Comparison of ENCODE assay signal across 21 mouse cellular contexts in the genomic region with DNA sequence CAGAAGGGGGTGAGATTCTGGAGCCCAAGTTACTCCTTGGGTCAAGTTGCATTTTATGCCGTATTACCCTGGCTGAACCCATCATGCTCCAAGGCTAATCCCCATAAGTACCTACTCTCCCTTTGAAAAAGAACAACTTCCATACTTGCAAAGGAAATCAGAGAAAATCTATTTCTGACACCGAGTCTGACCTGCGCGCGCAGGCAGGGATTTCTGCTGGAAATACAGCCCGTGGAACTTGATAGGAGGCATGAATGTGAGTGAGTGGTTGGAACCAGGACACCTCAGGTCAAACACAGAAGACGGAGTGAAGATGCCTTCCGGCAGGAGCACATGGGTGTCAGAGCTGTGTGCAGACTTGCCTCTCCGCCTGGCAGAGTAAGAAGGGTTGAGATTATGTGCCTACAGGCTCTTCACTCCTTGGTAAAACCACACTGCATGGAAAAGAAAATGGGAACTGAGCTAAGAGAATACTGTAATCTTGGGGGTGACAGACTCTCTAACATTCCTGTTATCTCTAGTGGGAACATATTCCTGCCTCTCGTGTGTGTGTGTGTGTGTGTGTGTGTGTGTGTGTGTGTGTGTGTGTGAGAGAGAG. TPM values are rescaled to one million over a fixed set of nuclear protein-coding genes. Genes with fewer than 3 reads are reported as not detected.
DNase-seq lines count a peak whose midpoint lies in the region; ATAC-seq and TF ChIP-seq lines count a peak whose summit lies in the region.
"Had no signal": no experiment of that assay in that cellular context is flagged by ENCODE, and none has a peak within 500 bp of the region (broad histone marks: within the 10 kb centered on the region; RNA-seq: fewer than 3 reads in every experiment).

No protein-coding gene starts in this region.

- H3K79me2 ChIP-seq in C2C12 (ENCODE audit: control insufficient read depth, insufficient read depth): peaks cover 100% of the 10 kb centered on the region

- no peaks in the 10 kb centered on the region for H3K36me3 ChIP-seq in heart, embryonic 12.5 days
- H3K36me3 ChIP-seq in C2C12 (ENCODE audit: control insufficient read depth, insufficient read depth): peaks cover 54% of the 10 kb centered on the region
- H3K36me3 ChIP-seq in heart, postnatal 0 days (replicated peaks; ENCODE audit: control insufficient read depth, insufficient read depth, low read length): 0 out of 2 replicates have a peak, but pooled peaks cover 6% of the 10 kb centered on the region
- H3K36me3 ChIP-seq: hindbrain, embryonic 10.5 days; liver, embryonic 13.5 days; neural tube, embryonic 12.5 days had no signal

- H3K27me3 ChIP-seq in heart, embryonic 12.5 days (replicated peaks): no peaks in the 10 kb centered on the region
- H3K27me3 ChIP-seq in C2C12 (ENCODE audit: control insufficient read depth, insufficient read depth, insufficient read length): no peaks in the 10 kb centered on the region
- H3K27me3 ChIP-seq in heart, postnatal 0 days (ENCODE audit: control insufficient read depth, insufficient read depth, low read length): no peaks in the 10 kb centered on the region
- H3K27me3 ChIP-seq: forebrain, embryonic 13.5 days; liver, embryonic 13.5 days; neural tube, embryonic 12.5 days had no signal

- WGBS in heart, embryonic 12.5 days: 64% methylated on average over 10 of the region's 10 CpGs
- WGBS in heart, postnatal 0 days: 45% methylated on average over 10 of the region's 10 CpGs

- intact Hi-C loops in gastrocnemius, adult 2 months (cut with DNase I): loop anchor here (2.0 kb wide), 2 partner anchors 47 to 81 kb away; no protein-coding TSS in a partner anchor
- intact Hi-C loops in heart, postnatal 14 days (cut with DNase I): no loop called here

- H3K4me3 ChIP-seq in gastrocnemius, adult 2 months: peak overlapping the region; percentile 75
- H3K4me3 ChIP-seq in heart, embryonic 12.5 days: peak overlapping the region; percentile 36
- peak overlapping the region; percentile 16 for H3K4me3 ChIP-seq in C2C12 (ENCODE audit: insufficient read depth, poor library complexity, severe bottlenecking)
- H3K4me3 ChIP-seq in heart, postnatal 0 days (ENCODE audit: low read depth, low read length): peak overlapping the region; percentile 48
- H3K4me3 ChIP-seq: erythroblast, embryonic 14.5 days; forebrain, embryonic 13.5 days; hindbrain, embryonic 10.5 days; liver, embryonic 13.5 days; neural tube, embryonic 12.5 days had no signal

- H3K9ac ChIP-seq in heart, embryonic 12.5 days: peak overlapping the region; percentile 57
- peak overlapping the region; percentile 31 for H3K9ac ChIP-seq in heart, postnatal 0 days (replicated peaks; ENCODE audit: low read depth, low read length)
- H3K9ac ChIP-seq: forebrain, embryonic 13.5 days; liver, embryonic 13.5 days; lung, embryonic 14.5 days; neural tube, embryonic 12.5 days had no signal

- TF ChIP-seq CTCF in gastrocnemius, adult 2 months (IDR thresholded peaks at IDR 0.05): no peak
- TF ChIP-seq CTCF in C2C12 (IDR thresholded peaks at IDR 0.05; ENCODE audit: control insufficient read depth, insufficient read depth, insufficient read length): no peak
- no peak for TF ChIP-seq CTCF in heart, postnatal 0 days (IDR thresholded peaks at IDR 0.05; ENCODE audit: low read depth)

- peak; percentile 76 for DNase-seq in gastrocnemius, adult 2 months
- no peak for DNase-seq in gastrocnemius, adult 18-20 months (ENCODE audit: low spot score)
- no peak for DNase-seq in heart, postnatal 14 days
- no peak for DNase-seq in heart, postnatal 0 days (ENCODE audit: low spot score)
- DNase-seq in lung, postnatal 10 days: no peak
- no peak for DNase-seq in adrenal gland, adult 8-10 months
- DNase-seq: cerebellum, adult 18-20 months; cerebellum, postnatal 25 days; kidney, adult 2 months; kidney, postnatal 10 days; liver, embryonic 13.5 days; lung, embryonic 14.5 days; lung, postnatal 4 days; right cerebral cortex, adult 18-20 months had no signal

- H3K27ac ChIP-seq in gastrocnemius, adult 2 months: peak overlapping the region; percentile 97
- H3K27ac ChIP-seq in heart, embryonic 12.5 days (ENCODE audit: poor library complexity, severe bottlenecking): peak overlapping the region; percentile 14; the same call in 1 of the 2 replicates
- peak overlapping the region; percentile 95 for H3K27ac ChIP-seq in heart, postnatal 0 days (ENCODE audit: low read depth)
- H3K27ac ChIP-seq: forebrain, embryonic 13.5 days; hindbrain, embryonic 10.5 days; liver, embryonic 13.5 days; neural tube, embryonic 12.5 days had no signal

- no peak for TF ChIP-seq EP300 in heart, postnatal 0 days (IDR thresholded peaks at IDR 0.05; ENCODE audit: low read depth)

- peak overlapping the region; percentile 52 for H3ac ChIP-seq in C2C12 (ENCODE audit: control insufficient read depth, insufficient read length, low read depth)

- ATAC-seq in heart, embryonic 12.5 days (ENCODE audit: insufficient number of reproducible peaks, low FRiP score): no peak
- ATAC-seq in heart, postnatal 0 days (ENCODE audit: insufficient read depth, low read depth): no peak
- ATAC-seq: forebrain, embryonic 13.5 days had no signal

- H3K4me2 ChIP-seq in heart, embryonic 12.5 days: peak overlapping the region; percentile 66
- peak overlapping the region; percentile 71 for H3K4me2 ChIP-seq in heart, postnatal 0 days (ENCODE audit: low read depth, low read length)
- H3K4me2 ChIP-seq: forebrain, embryonic 13.5 days; liver, embryonic 13.5 days; lung, embryonic 14.5 days; neural tube, embryonic 12.5 days had no signal

- H3K9me3 ChIP-seq in heart, embryonic 12.5 days (replicated peaks): no peaks in the 10 kb centered on the region
- H3K9me3 ChIP-seq in heart, postnatal 0 days (replicated peaks; ENCODE audit: control insufficient read depth, low read length): no peaks in the 10 kb centered on the region
- H3K9me3 ChIP-seq: forebrain, embryonic 13.5 days; hindbrain, embryonic 10.5 days; liver, embryonic 13.5 days; neural tube, embryonic 12.5 days had no signal

- peaks cover 54% of the 10 kb centered on the region for H3K4me1 ChIP-seq in heart, embryonic 12.5 days (replicated peaks)
- H3K4me1 ChIP-seq in heart, postnatal 0 days (ENCODE audit: control insufficient read depth, insufficient read depth): peaks cover 21% of the 10 kb centered on the region
- H3K4me1 ChIP-seq: liver, embryonic 13.5 days had no signal

- H3K79me3 ChIP-seq in C2C12 (ENCODE audit: low read depth): peaks cover 86% of the 10 kb centered on the region

TF ChIP-seq in C2C12, 6 proteins besides CTCF, POLR2A, EP300 and RAD21:
- TF ChIP-seq MYOG (IDR thresholded peaks at IDR 0.05; ENCODE audit: control insufficient read depth, extremely low read depth, insufficient read length): no peak
- TF ChIP-seq MAX (IDR thresholded peaks at IDR 0.05): no peak
- TF ChIP-seq USF1 (IDR thresholded peaks at IDR 0.05; ENCODE audit: low read depth): no peak
- TF ChIP-seq CEBPB (IDR thresholded peaks at IDR 0.05; ENCODE audit: low read depth): no peak
- TF ChIP-seq FOSL1 (IDR thresholded peaks at IDR 0.05; ENCODE audit: insufficient read depth, low read length, poor library complexity, severe bottlenecking): no peak
- TF ChIP-seq MYOD1 (IDR thresholded peaks at IDR 0.05; ENCODE audit: control insufficient read depth, insufficient read length, low read depth): no peak

RNA-seq across cellular contexts. Expression of a gene that starts 4.4 kb away (rescaled TPM):
- total RNA-seq in gastrocnemius, adult 2 months (2021): 1 to 10 TPM; 1.3 to 1.8 TPM
- 1 to 10 TPM; 1.3 TPM for total RNA-seq in gastrocnemius, adult 18-20 months (2021)
- polyA plus RNA-seq in heart, embryonic 12.5 days (2016; fragmentation: Nextera tagmentation; extraction: Ambion mirVana): 0.27 and 0.73 TPM in 2 replicates
- under 1 TPM; 0.85 to 0.93 TPM for total RNA-seq in heart, postnatal 14 days (2021)
- polyA plus RNA-seq in C2C12 (2012; fragmentation: generic; extraction: Trizol): 0.16 TPM
- total RNA-seq in heart, postnatal 0 days (2014; rRNA removed; ENCODE audit: low replicate concordance): 0.11 and 1.4 TPM in 2 replicates
- 0.41 and 0.64 TPM in 2 replicates for polyA plus RNA-seq in heart, postnatal 0 days (2015; fragmentation: Nextera tagmentation; extraction: Ambion mirVana)
- total RNA-seq in adrenal gland, adult 8-10 months (2022): under 1 TPM in 1 of 4 experiments, not detected in 3; 0.30 TPM
- polyA plus RNA-seq: erythroblast, embryonic 14.5 days; forebrain, embryonic 13.5 days; hindbrain, embryonic 10.5 days; kidney, adult 2 months; limb, embryonic 11.5 days; liver, embryonic 13.5 days; lung, embryonic 14.5 days; neural tube, embryonic 12.5 days had no signal

RNA-seq across cellular contexts. Expression of a gene that starts 6.7 kb away (rescaled TPM):
- total RNA-seq in gastrocnemius, adult 2 months (2021): 100 to 1,000 TPM; 120 to 128 TPM
- total RNA-seq in gastrocnemius, adult 18-20 months (2021): 100 to 1,000 TPM in 1 of 2 experiments, 10 to 100 TPM in 1; 98.9 to 131 TPM
- polyA plus RNA-seq in heart, embryonic 12.5 days (2016; fragmentation: Nextera tagmentation; extraction: Ambion mirVana): 12.1 and 12.4 TPM in 2 replicates
- 10 to 100 TPM; 51.9 to 53.7 TPM for total RNA-seq in heart, postnatal 14 days (2021)
- 6.5 TPM for polyA plus RNA-seq in C2C12 (2012; fragmentation: generic; extraction: Trizol)
- total RNA-seq in heart, postnatal 0 days (2014; rRNA removed; ENCODE audit: low replicate concordance): 30.8 and 32.5 TPM in 2 replicates
- 12.2 and 13.3 TPM in 2 replicates for polyA plus RNA-seq in heart, postnatal 0 days (2015; fragmentation: Nextera tagmentation; extraction: Ambion mirVana)
- under 1 TPM; 0.03 to 0.07 (median 0.04) TPM for total RNA-seq in adrenal gland, adult 8-10 months (2022)
- polyA plus RNA-seq: erythroblast, embryonic 14.5 days had no signal

Comparison
In these comparisons a context has a peak if more than half of its experiments do, and no peak if none do; other contexts are left out.
1. H3K27ac ChIP-seq: peak in every context shown above with its lines; median percentile 97 in gastrocnemius, adult 2 months; 95 in heart, postnatal 0 days; 14 in heart, embryonic 12.5 days.
2. H3K4me3 ChIP-seq: peak in every context shown above with its lines; median percentile 75 in gastrocnemius, adult 2 months; 48 in heart, postnatal 0 days; 36 in heart, embryonic 12.5 days; 16 in C2C12.
3. RNA of a gene that starts 6.7 kb away (total RNA-seq): 98.9 to 131 TPM in gastrocnemius, adult 18-20 months, 120 to 128 TPM in gastrocnemius, adult 2 months, 51.9 to 53.7 TPM in heart, postnatal 14 days and 30.8 to 32.5 TPM in heart, postnatal 0 days; 0.03 to 0.07 TPM in adrenal gland, adult 8-10 months; every median in the first group is over 10 times any median in the second.